Mouse (Mus musculus) adrenal gland, postnatal 25 days (tissue): ENCODE results near the gene Pagr1b. TPM values are rescaled to one million over a fixed set of nuclear protein-coding genes. Genes with fewer than 3 reads are reported as not detected.
A peak's percentile ranks its signal among the peaks of the same experiment; 100 is the strongest.

Experiments used
- DNase-seq: peaks from one replicate; pipeline ENCODE4 v3.0.0; 2021; ENCODE audit warnings: mixed read lengths
- long read RNA-seq: library from polyadenylated mRNA; stranded (forward); transcript quantifications from one replicate; pipeline ENCODE4 v2.0.0, GENCODE M21; 2021
- total RNA-seq: library from RNA; stranded (reverse); gene quantifications from 2 replicates; pipeline ENCODE4 v1.2.3, GENCODE M21; 2021

Pagr1b gene
- 1.7 and 2.8 TPM in 2 replicates for total RNA-seq
- long read RNA-seq = 0 reads

- DNase-seq = no peak
These were observed at the start of gene Pagr1b for GRCm38 (mm10) chr7:127016481-127016485. Gene Pagr1b, minus strand, starts transcription at chr7:127016484.

DNA sequence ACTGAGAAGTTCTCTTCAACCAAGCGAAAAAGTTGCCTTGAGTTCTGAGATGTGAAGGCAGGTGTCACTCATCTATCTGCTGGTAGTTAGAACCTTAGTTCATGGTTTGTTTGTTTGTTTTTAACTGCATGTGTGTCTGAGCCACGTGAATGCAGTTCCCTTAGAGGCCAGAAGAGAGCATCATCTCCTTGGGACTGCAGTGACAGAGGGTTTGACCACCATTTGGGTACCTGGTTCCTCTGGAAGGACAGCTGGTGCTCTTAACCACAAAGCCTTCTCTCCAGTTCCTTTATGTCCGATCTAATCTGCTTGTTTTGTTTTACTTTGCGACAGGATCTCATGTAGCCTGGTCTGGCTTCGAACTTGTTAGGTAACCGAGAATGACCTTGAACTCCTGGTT, 49.3 kb upstream of the Pagr1b start:
- DNase-seq = no peak

- no peak for DNase-seq
These were observed 38.8 kb upstream of the Pagr1b start for GRCm38 (mm10) chr7:127055026-127055585.

- peak; percentile 88 for DNase-seq
These were observed 25.8 kb upstream of the Pagr1b start, which contains the start of gene Kif22 for GRCm38 (mm10) chr7:127041851-127042672. Gene Kif22, minus strand, starts transcription at chr7:127042471.

GRCm38 (mm10) chr7:127031244-127031643, 15.0 kb upstream of the Pagr1b start:
- DNase-seq = no peak

DNA sequence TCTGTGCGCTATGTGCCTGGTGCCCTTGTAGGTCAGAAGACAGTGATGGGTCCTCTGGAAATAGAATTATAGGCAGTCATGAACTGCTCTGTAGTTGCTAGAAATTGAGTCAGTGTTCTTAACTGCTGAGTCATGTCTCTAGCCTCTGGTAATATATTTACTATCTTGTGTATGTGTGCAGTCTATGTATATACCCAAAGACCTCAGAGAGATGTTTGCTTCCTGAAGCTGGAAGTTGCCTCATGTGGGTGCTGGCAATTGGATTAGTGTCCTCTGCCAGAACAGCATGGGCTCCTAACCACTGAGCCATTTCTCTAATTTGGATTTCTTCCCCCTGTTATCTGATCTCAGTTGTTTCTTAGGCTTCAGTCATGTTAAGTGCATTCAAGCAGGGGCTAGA, 13.9 kb upstream of the Pagr1b start:
- DNase-seq = no peak

DNA sequence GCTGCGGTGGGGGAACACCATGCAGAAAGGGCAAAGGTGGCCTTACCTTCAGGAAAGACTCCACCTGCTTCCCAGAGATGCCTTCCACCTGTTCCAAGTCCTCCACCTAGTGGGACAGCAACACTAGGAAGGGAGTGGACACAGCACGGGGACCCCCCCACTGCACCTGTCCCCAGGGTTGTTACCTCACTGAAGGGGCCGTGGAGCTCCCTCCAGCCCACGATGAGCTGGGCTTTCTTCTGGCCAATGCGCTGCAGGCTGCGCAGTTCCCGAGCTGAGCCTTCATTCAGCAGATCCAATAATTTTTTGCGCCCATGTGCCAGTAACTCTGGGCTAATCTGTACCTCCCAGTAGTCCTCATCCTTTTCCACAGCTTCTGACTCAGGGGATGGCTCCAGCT, 11.6 kb upstream of the Pagr1b start:
- DNase-seq = no peak

DNA sequence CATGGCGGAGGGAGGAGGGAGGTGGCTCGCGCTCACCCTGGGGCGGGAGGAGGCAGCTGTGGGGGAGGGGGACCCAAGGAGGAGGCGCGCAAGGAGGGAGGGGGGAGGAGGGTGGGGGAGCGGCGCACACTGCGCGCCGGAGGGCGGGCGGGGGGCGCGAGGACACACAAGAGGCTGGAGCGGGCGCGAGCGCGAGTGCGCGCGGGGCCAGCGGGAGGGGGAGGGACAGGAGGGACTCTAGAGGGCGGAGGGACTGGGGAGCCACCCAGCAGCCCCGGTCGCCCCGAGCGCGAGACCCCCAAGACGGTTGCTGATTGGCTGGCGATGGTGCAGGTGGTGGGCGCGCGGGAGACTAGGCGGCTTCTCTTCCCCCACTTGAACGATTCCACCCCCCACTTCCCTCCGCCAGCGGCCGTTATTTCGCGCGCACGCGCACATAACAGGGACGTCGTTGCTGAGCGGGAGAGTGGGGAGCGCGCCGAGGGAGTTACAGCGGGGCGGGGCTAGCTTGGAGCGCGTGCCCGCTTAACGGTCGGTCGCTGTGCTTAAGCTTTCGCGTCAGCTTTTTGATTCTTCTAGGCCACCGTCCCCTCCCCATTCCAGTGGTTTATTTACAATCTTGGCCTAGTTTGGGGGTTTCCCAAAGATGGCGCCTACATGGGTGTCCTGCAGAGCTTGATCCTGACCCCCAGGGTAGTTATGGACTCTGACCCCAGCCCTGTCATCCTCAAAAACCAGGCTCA, 10.9 kb upstream of the Pagr1b start, which contains the start of gene Maz:
Maz (minus strand) TSS at position 54 of the 743 bp plus-strand sequence.
- peak; percentile 98 for DNase-seq

DNA sequence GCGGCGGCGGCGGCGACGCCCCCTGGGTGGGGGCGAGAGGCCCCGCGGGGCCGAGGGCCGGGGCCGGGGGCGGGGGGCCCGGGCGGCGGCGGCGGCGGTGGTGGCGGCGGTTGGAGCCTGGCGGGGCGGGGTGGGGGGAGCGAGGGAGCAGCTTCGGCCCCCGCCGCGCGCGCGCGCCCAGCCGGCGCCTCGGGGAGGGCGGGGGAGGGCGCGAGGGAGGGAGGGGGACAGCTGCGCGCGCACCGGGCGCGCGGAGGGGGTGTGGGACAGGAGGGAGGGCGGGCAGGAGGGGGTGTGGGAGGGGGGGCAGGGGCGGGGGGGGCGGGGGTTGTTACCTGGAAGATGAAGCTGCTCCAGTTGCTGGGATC, 10.3 kb upstream of the Pagr1b start:
- peak; percentile 91 for DNase-seq

DNA sequence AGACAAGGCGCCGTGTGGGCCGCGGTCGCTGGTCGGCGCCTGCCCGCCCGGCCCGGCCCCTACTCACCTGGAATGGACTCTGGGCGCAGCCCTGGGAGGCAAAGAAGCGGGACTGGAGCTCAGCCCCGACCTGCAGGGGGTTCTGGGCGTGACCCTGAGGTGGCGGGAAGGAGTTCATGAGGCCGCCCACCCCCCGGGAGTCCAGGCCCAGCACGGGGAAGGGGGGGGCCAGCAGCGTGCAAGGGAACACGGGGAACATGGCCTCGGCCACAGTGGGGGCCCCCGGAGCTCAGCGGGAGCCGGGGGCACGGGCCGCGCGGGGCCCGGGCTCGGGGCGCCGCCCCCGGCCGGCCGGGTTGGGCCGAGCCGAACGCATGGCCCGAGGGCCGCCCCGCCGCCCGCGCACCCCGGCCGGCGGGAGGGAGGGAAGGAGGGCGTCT, 9.9 kb upstream of the Pagr1b start:
- peak; percentile 63 for DNase-seq

DNA sequence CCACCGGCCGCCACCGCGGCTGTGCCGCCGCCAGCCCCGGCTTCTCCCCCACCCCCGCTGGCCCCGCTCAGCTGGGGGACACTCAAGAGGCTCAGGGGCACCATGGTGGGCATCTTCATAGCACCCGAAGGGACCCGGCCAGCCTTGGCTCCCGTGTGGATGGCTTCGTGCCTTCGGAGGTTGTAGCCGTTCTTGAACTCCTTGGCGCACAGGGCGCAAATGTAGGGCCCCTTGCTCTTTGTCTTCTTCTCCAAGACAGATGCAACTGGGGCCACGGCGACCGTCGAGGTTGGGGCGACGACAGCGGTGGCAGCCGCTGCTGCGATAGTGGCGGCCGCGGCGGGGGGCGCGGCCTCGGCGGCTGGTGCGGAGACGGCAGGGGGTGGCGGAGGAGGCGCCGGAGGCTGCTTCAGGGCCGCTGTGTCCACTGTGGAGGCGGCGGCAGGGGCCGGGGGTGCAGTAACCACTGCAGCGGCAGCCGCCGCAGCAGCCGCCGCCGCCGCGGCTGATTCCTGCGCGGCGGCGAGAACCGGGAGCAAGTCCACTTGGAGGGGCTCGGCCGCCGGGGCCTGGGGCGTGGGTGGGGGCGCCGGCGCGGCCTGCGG, 9.4 kb upstream of the Pagr1b start:
- DNase-seq = peak; percentile 65

- DNase-seq = peak; percentile 72
These were observed 8.7 kb upstream of the Pagr1b start for GRCm38 (mm10) chr7:127024755-127025555.

- DNase-seq = no peak
These were observed 7.8 kb upstream of the Pagr1b start for GRCm38 (mm10) chr7:127023896-127024690.

- no peak for DNase-seq
These were observed 7.0 kb upstream of the Pagr1b start for GRCm38 (mm10) chr7:127023272-127023691.

- DNase-seq = no peak
These were observed 6.4 kb upstream of the Pagr1b start for GRCm38 (mm10) chr7:127022528-127023271.

DNA sequence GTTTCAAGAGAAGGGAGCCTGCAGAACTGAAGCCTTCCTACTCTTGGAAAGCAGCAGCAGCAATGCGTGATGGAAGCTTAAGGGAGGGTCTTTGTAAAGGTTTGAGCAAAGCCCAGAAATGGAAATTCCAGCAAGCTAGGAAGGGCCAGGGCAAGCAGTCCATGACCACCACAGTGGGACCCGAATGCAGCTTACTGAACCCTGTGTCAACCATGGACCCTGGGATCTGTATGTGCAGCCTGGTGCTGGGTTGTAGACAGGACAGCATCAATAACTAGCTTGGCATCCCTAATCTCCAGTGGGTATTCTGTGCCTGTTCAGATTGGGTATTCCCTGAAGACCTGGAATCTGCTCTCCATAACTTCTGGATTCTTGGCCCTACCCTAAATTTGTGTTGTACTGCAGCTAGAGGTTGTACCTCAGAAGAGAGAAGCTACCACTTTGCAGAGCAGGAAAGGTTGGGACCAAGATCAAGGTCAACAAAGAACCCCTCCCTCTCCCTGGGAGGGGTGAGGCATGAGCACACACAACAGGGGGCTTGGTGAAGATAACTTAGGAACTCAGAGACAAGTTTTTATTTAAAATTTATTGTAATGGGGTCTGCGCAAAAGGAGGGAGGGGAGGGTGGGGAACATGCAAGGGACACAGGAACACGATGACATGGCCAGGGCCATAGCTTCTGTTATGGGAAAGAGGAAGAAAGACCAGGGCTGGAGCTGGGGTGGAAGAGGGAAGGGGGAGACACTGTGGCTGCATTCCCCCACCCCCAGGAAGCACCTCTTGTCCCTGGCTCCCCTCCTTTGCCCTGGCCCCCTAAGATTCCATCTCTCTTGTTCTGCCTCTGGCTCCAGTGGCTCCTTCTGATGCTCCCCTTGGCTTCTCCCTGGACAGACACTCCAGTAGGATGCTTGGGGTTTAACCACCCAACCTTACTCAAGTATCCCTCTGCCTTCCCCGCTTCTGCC, 5.6 kb upstream of the Pagr1b start:
- DNase-seq = no peak

DNA sequence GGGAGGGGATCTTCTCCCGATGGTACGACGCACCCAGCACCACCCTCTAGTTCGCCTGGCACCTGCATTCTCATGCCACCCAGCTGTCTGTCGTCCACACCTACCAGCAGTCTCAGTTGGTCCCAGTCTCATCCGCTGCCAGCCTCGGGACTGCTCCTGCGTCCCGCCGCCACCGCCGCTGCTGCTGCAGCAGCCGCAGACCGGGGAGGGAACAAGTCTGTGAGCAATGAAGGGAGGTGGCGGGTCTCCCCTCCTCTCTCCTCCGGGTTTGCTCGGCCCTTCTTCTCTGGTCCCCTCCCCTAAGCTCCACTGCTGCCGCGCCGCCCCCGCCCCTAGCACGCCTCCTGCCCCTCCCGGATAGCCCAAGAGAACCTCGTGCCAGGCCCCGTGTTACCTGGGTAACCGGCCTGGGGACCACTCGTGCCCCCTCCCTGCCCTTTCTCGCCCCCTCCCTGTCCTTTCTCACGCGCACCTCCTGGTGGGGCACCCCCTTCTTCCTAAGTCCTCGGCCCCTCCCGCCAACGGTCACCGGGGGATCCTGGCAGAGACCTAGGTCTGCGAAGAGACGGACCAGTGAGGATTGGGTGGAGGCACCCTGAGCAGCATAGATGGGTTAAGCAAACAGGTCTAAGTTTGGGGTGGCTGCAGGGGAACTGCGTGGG, 4.7 kb upstream of the Pagr1b start, which contains the start of the genes Gm42742 and Prrt2:
Gm42742 (minus strand) TSS at position 197 of the 662 bp plus-strand sequence.
Prrt2 (minus strand) TSS at position 311 of the 662 bp plus-strand sequence.
- peak; percentile 54 for DNase-seq

GRCm38 (mm10) chr7:127020491-127020890, 4.2 kb upstream of the Pagr1b start:
- DNase-seq = no peak

GRCm38 (mm10) chr7:127020031-127020430, 3.7 kb upstream of the Pagr1b start:
- no peak for DNase-seq
